Mouse (Mus musculus) lung, embryonic 14.5 days (tissue): ENCODE measurements at regions not wholly inside any gene's neighbourhood (a gene's known extent, or its start where the extent isn't known, plus 50 kb on each side); places are given as distances from the start of the nearest gene placed in this dataset.

ENCODE experiments used
- ATAC-seq: fragments of 200-750 bp; cut with Nextera tagmentation; 2 replicates; pipeline ENCODE4 v1.8.0; 2017; ENCODE audit warnings: mild to moderate bottlenecking, moderate TSS enrichment, moderate library complexity; ENCODE audit not compliant: insufficient read depth
- DNase-seq: peaks from one replicate; pipeline ENCODE4 v3.0.0-alpha.2; 2015
- H3K27ac ChIP-seq: fragments of 300-500 bp; sonication (generic); 2 replicates; pipeline ENCODE4 v1.5.1; 2014; ENCODE audit warnings: low read depth, mild to moderate bottlenecking, moderate library complexity
- H3K27me3 ChIP-seq: fragments of 300-500 bp; sonication (generic); 2 replicates; pipeline ENCODE4 v1.6.1; 2014; ENCODE audit warnings: low read length, control low read depth; ENCODE audit not compliant: insufficient read depth
- H3K36me3 ChIP-seq: fragments of 300-500 bp; sonication (generic); 2 replicates; pipeline ENCODE4 v1.6.1; 2014; ENCODE audit warnings: control low read depth; ENCODE audit not compliant: insufficient read depth
- H3K4me1 ChIP-seq: fragments of 300-500 bp; sonication (generic); 2 replicates; pipeline ENCODE4 v1.6.1; 2014; ENCODE audit warnings: antibody characterized with exemption, control low read depth; ENCODE audit not compliant: insufficient read depth
- H3K4me2 ChIP-seq: fragments of 300-500 bp; sonication (generic); 2 replicates; pipeline ENCODE4 v1.6.1; 2014; ENCODE audit warnings: mild to moderate bottlenecking
- H3K4me3 ChIP-seq: fragments of 300-500 bp; sonication (generic); 2 replicates; pipeline ENCODE4 v1.5.1; 2014; ENCODE audit warnings: low read depth, low read length
- H3K9ac ChIP-seq: fragments of 300-500 bp; sonication (generic); 2 replicates; pipeline ENCODE4 v1.6.1; 2014
- H3K9me3 ChIP-seq: fragments of 300-500 bp; sonication (generic); 2 replicates; pipeline ENCODE4 v1.6.1; 2016; ENCODE audit warnings: low read depth, low read length, control low read depth
- CTCF ChIP-seq: IDR thresholded peaks from 2 replicates; pipeline ENCODE4 v1.5.1; 2016; ENCODE audit warnings: antibody characterized with exemption, low read depth
- WGBS: fragments of 180-500 bp; shearing (Covaris S2); extraction: QIAGEN DNeasy Blood & Tissue Kit; methylation state at CpG from one replicate; pipeline ENCODE4 v1.1.7; 2014; 5-methylcytosine and 5-hydroxymethylcytosine counted together

DNA sequence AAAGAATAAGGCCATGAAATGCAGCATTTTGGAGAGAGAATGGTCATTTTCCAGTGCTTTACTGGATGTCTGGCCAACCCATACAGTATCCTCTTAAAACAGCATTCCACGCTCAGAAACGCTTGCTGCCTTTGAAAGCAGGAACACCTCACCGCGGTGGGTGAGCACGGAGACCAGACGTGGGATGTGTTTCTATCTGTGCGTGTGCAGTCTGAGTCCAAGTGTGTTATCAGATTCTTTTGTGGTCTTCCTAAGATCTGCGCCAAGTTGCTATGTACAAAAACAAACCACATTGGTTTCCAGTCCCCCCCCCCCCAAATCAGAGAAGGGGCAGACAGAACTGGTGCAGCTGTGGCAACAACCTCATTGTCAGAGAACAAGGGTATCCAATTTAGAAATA is 95.1 kb upstream of the Ccdc91 start:
- H3K9ac ChIP-seq = no peak overlapping the region
- ATAC-seq (no peak), DNase-seq (no peak)
- H3K4me3 ChIP-seq = no peak overlapping the region
- H3K9me3 ChIP-seq = no peaks in the 10 kb centered on the region
- no peak for TF ChIP-seq CTCF
- 64% methylated on average over 8 of the region's 8 CpGs for WGBS
- H3K27me3 ChIP-seq = no peaks in the 10 kb centered on the region
- H3K4me1 ChIP-seq = peaks cover 11% of the 10 kb centered on the region
- H3K36me3 ChIP-seq = no peaks in the 10 kb centered on the region
- no peak overlapping the region for H3K4me2 ChIP-seq
- H3K27ac ChIP-seq = no peak overlapping the region

DNA sequence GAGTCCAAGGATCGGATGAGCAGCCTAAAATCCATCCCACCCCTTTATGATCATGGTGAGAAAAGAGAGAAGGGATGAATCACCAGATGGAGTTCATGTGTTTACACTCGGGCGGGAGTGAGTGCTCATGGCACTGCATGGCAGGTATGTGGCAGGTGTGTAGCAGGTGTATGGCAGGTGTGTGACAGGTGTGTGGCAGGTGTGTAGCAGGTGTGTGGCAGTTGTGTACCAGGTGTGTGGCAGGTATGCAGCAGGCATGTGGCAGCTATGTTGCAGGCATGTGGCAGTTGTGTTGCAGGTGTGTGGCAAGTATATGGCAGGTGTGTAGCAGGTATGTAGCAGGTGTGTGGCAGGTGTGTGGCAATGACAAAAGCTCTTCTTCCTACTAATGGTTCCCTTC is 97.9 kb upstream of the Ccdc91 start:
- H3K4me1 ChIP-seq = peaks cover 3% of the 10 kb centered on the region; the same call in 1 of the 2 replicates
- DNase-seq (no peak), ATAC-seq (no peak)
- no peak overlapping the region for H3K4me3 ChIP-seq
- H3K9ac ChIP-seq = no peak overlapping the region
- H3K27me3 ChIP-seq = no peaks in the 10 kb centered on the region
- WGBS = 77% methylated on average over 3 of the region's 3 CpGs
- H3K9me3 ChIP-seq = no peaks in the 10 kb centered on the region
- H3K36me3 ChIP-seq = no peaks in the 10 kb centered on the region
- no peak for TF ChIP-seq CTCF
- H3K27ac ChIP-seq = no peak overlapping the region
- no peak overlapping the region for H3K4me2 ChIP-seq

DNA sequence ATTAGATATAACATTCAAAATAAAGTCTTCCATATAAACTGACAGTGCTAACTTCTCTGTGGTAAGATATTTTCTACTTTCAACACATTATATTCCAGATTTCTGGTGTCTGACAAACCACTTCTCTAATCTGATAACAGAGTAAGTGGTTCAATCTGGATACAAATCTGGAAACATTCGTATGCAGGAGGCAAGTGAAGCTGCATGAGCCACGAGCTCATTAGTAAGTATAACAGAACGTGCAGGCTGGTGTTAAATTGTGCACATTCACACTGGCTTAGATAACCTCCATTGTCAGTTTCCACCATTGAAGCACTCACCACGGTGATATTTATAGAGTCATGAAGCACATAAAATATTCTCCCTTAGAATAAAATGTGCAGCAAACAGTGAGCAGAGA is 103.9 kb upstream of the Ccdc91 start:
- ATAC-seq (no peak), DNase-seq (no peak)
- Histone ChIP-seq H3K27ac (no peak overlapping the region), H3K27me3 (no peaks in the 10 kb centered on the region), H3K36me3 (no peaks in the 10 kb centered on the region), H3K4me1 (no peaks in the 10 kb centered on the region), H3K4me2 (no peak overlapping the region), H3K9ac (no peak overlapping the region), H3K9me3 (no peaks in the 10 kb centered on the region), H3K4me3 (no peak overlapping the region)
- 54% methylated on average over 4 of the region's 4 CpGs for WGBS
- no peak for TF ChIP-seq CTCF

GRCm38 (mm10) chr6:147371336-147371735 is 104.3 kb upstream of the Ccdc91 start:
- Histone ChIP-seq H3K9ac (no peak overlapping the region), H3K36me3 (no peaks in the 10 kb centered on the region), H3K4me3 (no peak overlapping the region), H3K27ac (no peak overlapping the region), H3K4me1 (no peaks in the 10 kb centered on the region), H3K4me2 (no peak overlapping the region), H3K27me3 (no peaks in the 10 kb centered on the region), H3K9me3 (no peaks in the 10 kb centered on the region)
- DNase-seq = no peak
- 71% methylated on average over 3 of the region's 3 CpGs for WGBS
- TF ChIP-seq CTCF = no peak
- no peak for ATAC-seq

- Histone ChIP-seq H3K9ac (no peak overlapping the region), H3K27me3 (no peaks in the 10 kb centered on the region), H3K4me3 (no peak overlapping the region), H3K4me1 (no peaks in the 10 kb centered on the region), H3K36me3 (no peaks in the 10 kb centered on the region), H3K4me2 (no peak overlapping the region), H3K27ac (no peak overlapping the region), H3K9me3 (no peaks in the 10 kb centered on the region)
- ATAC-seq (no peak), DNase-seq (no peak)
- no peak for TF ChIP-seq CTCF
- 78% methylated on average over 6 of the region's 6 CpGs for WGBS
Measured at GRCm38 (mm10) chr6:147362842-147363241, 98.9 kb upstream of the Pthlh start.

DNA sequence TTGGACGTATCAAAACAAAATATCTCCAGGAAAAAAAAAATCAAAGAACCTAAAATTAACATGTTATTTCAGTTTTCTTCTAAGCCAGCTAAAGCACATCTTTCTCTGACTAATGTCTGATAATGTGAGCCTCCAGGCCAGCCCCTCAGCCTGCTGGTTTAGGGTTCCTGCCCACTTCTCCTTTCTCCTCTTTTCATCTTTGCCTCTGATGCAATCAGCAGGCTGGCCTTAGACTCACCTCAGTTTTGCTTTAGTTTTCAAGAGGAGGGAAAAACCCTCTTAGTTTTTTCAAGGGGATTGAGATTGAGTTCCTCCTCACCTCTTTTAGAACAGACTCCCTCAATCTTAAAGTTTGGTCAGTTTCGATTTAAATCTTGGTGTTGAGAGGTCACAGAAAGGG is 93.0 kb upstream of the Pthlh start:
- H3K4me1 ChIP-seq = no peaks in the 10 kb centered on the region
- H3K4me2 ChIP-seq = no peak overlapping the region
- H3K27ac ChIP-seq = no peak overlapping the region
- whole genome bisulfite sequencing = 79% methylated on average over 2 of the region's 2 CpGs
- H3K36me3 ChIP-seq = no peaks in the 10 kb centered on the region
- DNase-seq = no peak
- H3K27me3 ChIP-seq = no peaks in the 10 kb centered on the region
- H3K4me3 ChIP-seq = no peak overlapping the region
- H3K9ac ChIP-seq = no peak overlapping the region
- no peaks in the 10 kb centered on the region for H3K9me3 ChIP-seq
- TF ChIP-seq CTCF = no peak
- no peak for ATAC-seq

GRCm38 (mm10) chr6:147356570-147356969 is 92.6 kb upstream of the Pthlh start:
- no peak overlapping the region for H3K9ac ChIP-seq
- no peaks in the 10 kb centered on the region for H3K4me1 ChIP-seq
- 87% methylated on average over 5 of the region's 5 CpGs for WGBS
- no peak overlapping the region for H3K4me3 ChIP-seq
- ATAC-seq (no peak), DNase-seq (no peak)
- H3K4me2 ChIP-seq = no peak overlapping the region
- H3K36me3 ChIP-seq = no peaks in the 10 kb centered on the region
- no peak overlapping the region for H3K27ac ChIP-seq
- H3K27me3 ChIP-seq = no peaks in the 10 kb centered on the region
- no peak for TF ChIP-seq CTCF
- H3K9me3 ChIP-seq = no peaks in the 10 kb centered on the region
